9 mouse cellular contexts compared by ENCODE assay signal in the genomic region with DNA sequence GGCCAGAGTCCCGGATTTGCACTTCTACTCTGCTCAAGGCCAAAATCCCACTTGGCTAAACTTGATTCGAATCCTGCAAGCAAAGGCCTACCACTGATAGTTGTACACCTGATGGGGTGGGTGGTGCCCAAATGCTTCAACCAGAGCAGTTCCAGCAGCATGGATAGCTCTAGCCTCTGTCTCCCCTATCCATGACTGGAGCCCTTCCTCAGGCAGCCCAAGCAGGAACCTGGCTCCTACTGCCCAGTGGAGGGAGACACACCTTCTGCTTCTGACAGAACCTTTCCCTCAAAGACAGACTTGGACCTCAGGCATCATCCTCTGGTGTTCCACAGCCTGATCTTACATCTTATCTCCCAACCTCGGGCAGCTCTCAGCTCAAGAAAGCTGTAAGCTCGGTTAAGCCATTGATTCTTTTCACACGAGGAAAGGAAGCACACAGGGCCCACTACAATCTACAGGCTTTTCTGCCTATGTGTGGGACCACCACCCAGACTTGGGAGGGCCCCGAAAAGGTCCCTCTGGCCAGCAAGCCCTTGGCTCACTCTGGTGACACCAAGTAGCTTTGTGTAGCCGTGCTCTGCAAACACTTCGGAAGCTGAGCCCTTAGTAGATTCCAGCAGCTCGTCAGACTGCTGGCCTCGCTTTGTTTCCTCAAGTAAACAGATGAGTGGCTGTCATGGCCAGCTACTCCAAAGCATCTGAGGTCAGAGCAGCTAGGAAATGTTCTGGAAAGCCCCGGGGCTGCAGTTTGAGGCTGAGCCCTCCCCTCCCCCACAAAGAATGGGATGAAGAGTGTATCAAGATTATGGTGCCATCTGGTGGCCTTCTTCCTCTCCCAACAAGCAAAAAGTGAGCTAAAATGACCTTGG. TPM values are rescaled to one million over a fixed set of nuclear protein-coding genes. Genes with fewer than 3 reads are reported as not detected.
DNase-seq lines count a peak whose midpoint lies in the region; ATAC-seq and TF ChIP-seq lines count a peak whose summit lies in the region.
"Had no signal": no experiment of that assay in that cellular context is flagged by ENCODE, and none has a peak within 500 bp of the region (broad histone marks: within the 10 kb centered on the region; RNA-seq: fewer than 3 reads in every experiment).

No protein-coding gene starts in this region.

- no peak for TF ChIP-seq EP300 in lung, postnatal 0 days (IDR thresholded peaks at IDR 0.05)

- no peak overlapping the region for H3K27ac ChIP-seq in hindbrain, embryonic 11.5 days (ENCODE audit: low read depth, low read length)
- no peak overlapping the region for H3K27ac ChIP-seq in lung, postnatal 0 days (ENCODE audit: low read length)
- H3K27ac ChIP-seq: limb, embryonic 15.5 days had no signal

- no peak overlapping the region for H3K4me2 ChIP-seq in hindbrain, embryonic 11.5 days (replicated peaks; ENCODE audit: low read depth, low read length)
- H3K4me2 ChIP-seq in lung, postnatal 0 days (replicated peaks; ENCODE audit: low read depth, low read length): peak overlapping the region; percentile 22; the same call in 1 of the 2 replicates
- H3K4me2 ChIP-seq: limb, embryonic 15.5 days had no signal

- no peak overlapping the region for H3K9ac ChIP-seq in hindbrain, embryonic 11.5 days (ENCODE audit: low read depth, low read length)
- H3K9ac ChIP-seq in lung, postnatal 0 days (replicated peaks; ENCODE audit: low read depth): no peak overlapping the region
- H3K9ac ChIP-seq: limb, embryonic 15.5 days had no signal

- peak; percentile 71 for DNase-seq in Patski (ENCODE audit: low read depth, low spot score)
- peak; percentile 95 to 99 for DNase-seq in cerebellum, postnatal 10 days
- DNase-seq in frontal cortex, postnatal 14 days (ENCODE audit: low spot score in 2 of 2): peak; percentile 63 to 70
- DNase-seq in hindbrain, embryonic 11.5 days (ENCODE audit: low spot score): peak; percentile 87
- DNase-seq in layer of hippocampus, adult 8-10 months (ENCODE audit: low spot score in 2 of 2): peak; percentile 60 to 75
- peak; percentile 81 for DNase-seq in lung, postnatal 0 days (ENCODE audit: low spot score)
- peak; percentile 92 for DNase-seq in retina, embryonic 14.5 days (ENCODE audit: low spot score)
- peak; percentile 43 to 64 for DNase-seq in urinary bladder, postnatal 4 days (ENCODE audit: low spot score in 2 of 2)

- WGBS in hindbrain, embryonic 11.5 days: 63% methylated on average over 11 of the region's 11 CpGs
- 31% methylated on average over 11 of the region's 11 CpGs for WGBS in lung, postnatal 0 days

- no peak overlapping the region for H3K4me3 ChIP-seq in hindbrain, embryonic 11.5 days (ENCODE audit: low read depth, low read length)
- H3K4me3 ChIP-seq in lung, postnatal 0 days (ENCODE audit: low read depth, low read length): no peak overlapping the region
- H3K4me3 ChIP-seq: limb, embryonic 15.5 days had no signal

- TF ChIP-seq CTCF in Patski (IDR thresholded peaks at IDR 0.05): peak; percentile 84
- peak; percentile 75 for TF ChIP-seq CTCF in lung, postnatal 0 days (IDR thresholded peaks at IDR 0.05)

- no peaks in the 10 kb centered on the region for H3K36me3 ChIP-seq in hindbrain, embryonic 11.5 days (ENCODE audit: control insufficient read depth, insufficient read depth, low read length)
- no peaks in the 10 kb centered on the region for H3K36me3 ChIP-seq in lung, postnatal 0 days (ENCODE audit: insufficient read depth, low read length)
- H3K36me3 ChIP-seq: limb, embryonic 15.5 days had no signal

- POLR2A ChIA-PET in Patski (lab: Charles Lee): interaction anchor here (0.7 to 1.1 kb wide), 2 partner anchors 49 to 989 kb away, joined by 3 read pairs; no protein-coding TSS in a partner anchor

- H3K4me1 ChIP-seq in hindbrain, embryonic 11.5 days (replicated peaks; ENCODE audit: control insufficient read depth, insufficient read depth, low read length): no peaks in the 10 kb centered on the region
- H3K4me1 ChIP-seq in lung, postnatal 0 days (ENCODE audit: insufficient read depth, low read depth, low read length): no peaks in the 10 kb centered on the region

- no peaks in the 10 kb centered on the region for H3K9me3 ChIP-seq in hindbrain, embryonic 11.5 days (ENCODE audit: control insufficient read depth, low read length)
- H3K9me3 ChIP-seq in lung, postnatal 0 days (ENCODE audit: low read length): no peaks in the 10 kb centered on the region
- H3K9me3 ChIP-seq: limb, embryonic 15.5 days had no signal

- peak; percentile 61 for ATAC-seq in Patski
- peak; percentile 54; the same call in 1 of the 2 replicates for ATAC-seq in hindbrain, embryonic 11.5 days (ENCODE audit: low FRiP score)
- ATAC-seq in lung, postnatal 0 days: peak; percentile 66

- in situ Hi-C loops in Patski (cut with MboI; ENCODE audit: low pct_unique_long_range_greater_than_20kb): no loop called here

- CTCF ChIA-PET in Patski (lab: Charles Lee): interaction anchor here (0.7 to 6.6 kb wide), 19 partner anchors 9 to 934 kb away, joined by 3 to 66 read pairs (median 4); partner anchors contain the start of genes Abcc12 and Neto2

- H3K27me3 ChIP-seq in Patski: no peaks in the 10 kb centered on the region
- H3K27me3 ChIP-seq in hindbrain, embryonic 11.5 days (ENCODE audit: control insufficient read depth, insufficient read depth, low read length): no peaks in the 10 kb centered on the region
- H3K27me3 ChIP-seq in lung, postnatal 0 days (replicated peaks; ENCODE audit: insufficient read depth, low read length): no peaks in the 10 kb centered on the region
- H3K27me3 ChIP-seq: limb, embryonic 15.5 days had no signal

RNA-seq across cellular contexts. Expression of gene Abcc12, which starts 44.5 kb away (rescaled TPM):
- 0.03 TPM for polyA plus RNA-seq in Patski (2021)
- polyA plus RNA-seq in hindbrain, embryonic 11.5 days (2014; fragmentation: Nextera tagmentation; extraction: Ambion mirVana): not detected in 2 replicates
- under 1 TPM; 0.31 to 0.59 (median 0.34) TPM for total RNA-seq in layer of hippocampus, adult 8-10 months (2022)
- 0.30 and 0.39 TPM in 2 replicates for polyA plus RNA-seq in lung, postnatal 0 days (2015; fragmentation: Nextera tagmentation; extraction: Ambion mirVana)
